Mouse (Mus musculus) kidney, adult 9 months (tissue): ENCODE data around the gene Chrnb2.
A peak's percentile ranks its signal among the peaks of the same experiment; 100 is the strongest.
"Not testable (repeated sequence)": the region's sequence is repeated elsewhere in the genome, so short reads cannot be mapped to it uniquely, and the experiment has no call there.

Experiments used
- DNase-seq: peaks from one replicate; pipeline ENCODE4 v3.0.0; 2022

Gene Chrnb2

DNA sequence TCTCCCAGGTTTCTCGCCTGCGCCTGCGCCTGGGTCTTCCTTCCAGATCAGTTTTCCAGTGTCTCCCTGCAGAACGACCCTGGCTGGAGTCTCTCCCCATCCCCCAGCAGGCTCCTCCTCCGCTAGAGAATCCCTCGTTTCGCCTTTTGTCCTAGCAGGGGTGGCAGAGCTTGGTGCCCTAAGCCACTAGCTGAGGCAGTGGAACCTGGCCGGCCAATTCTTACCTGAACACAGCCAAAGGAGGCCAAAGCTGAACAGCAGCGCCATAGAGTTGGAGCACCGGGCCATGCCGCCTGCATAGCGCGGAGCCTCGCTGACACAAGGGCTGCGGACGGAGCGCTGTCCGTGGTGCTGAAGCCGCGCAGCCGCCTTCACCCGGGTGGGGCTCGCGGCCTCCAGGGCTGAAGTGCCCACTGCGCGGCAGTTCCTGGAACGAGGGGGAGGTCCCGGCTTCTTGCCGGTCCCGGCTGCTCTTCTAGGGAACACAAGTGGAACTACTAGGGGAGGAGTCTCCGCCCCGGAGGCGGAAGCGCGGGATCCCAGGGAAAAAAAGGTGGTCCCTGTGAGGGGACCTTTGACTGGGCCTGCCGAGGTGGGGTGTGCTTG, at the start of gene Chrnb2:
Gene Chrnb2 (minus strand): TSS at position 514 of the 606 bp plus-strand sequence.
- DNase-seq, result peak; percentile 58

DNA sequence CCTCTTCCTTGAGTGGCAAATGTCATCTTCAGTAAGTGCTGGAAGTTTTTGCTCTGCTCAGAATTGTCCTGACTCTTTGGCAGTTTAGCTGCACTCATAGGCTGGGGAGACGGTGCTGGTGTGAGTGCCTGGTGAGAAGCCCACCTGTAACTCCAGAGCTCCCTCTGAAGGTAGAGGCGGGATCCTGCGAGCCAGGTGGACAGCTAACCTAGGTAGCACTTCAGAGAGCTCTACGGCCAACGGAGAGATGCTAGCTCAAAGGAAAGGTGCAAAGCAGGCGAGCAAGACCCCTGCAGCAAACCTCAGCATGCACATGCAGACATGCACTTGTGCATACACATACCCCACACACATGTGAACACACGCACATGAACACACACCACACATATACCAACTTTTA, 49.6 kb upstream of the Chrnb2 start:
- DNase-seq, result no peak

DNA sequence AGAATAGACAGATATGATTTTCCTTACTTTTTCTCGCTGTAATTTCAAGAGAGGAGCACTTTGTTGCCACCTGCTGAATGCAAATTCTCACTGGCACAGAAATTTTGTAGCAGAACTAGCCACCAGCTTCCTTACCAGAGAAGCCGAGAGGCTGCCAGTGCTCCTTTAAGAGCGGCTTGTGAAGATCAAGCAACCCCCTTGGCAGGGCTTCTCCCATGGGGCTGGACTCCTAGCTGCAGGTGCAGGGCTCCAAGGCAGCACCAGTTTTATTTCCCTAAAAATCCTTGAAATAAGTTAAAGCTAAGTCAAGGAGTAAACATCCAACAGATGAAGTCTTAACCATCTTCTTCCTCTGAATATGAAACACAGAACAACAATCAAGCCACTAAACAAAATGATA, 47.7 kb upstream of the Chrnb2 start:
- no peak for DNase-seq

DNA sequence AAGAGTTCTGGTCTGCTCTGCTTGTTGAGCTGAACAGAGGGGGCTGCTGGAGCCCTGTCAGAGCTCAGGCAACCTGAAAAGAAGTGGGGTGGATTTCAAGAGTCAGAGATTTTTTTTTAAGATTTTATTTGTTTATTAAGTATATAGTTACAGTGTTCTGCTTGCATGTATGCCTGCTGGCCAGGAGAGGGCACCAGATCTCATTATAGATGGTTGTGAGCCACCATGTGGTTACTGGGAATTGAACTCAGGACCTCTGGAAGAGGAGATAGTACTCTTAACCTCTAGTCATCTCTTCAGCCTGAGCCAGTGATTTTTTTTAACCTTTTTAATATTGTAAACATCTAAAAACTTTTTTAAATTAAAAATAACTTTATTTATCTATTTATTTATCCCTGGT, 46.4 kb upstream of the Chrnb2 start:
- DNase-seq, result no peak

DNA sequence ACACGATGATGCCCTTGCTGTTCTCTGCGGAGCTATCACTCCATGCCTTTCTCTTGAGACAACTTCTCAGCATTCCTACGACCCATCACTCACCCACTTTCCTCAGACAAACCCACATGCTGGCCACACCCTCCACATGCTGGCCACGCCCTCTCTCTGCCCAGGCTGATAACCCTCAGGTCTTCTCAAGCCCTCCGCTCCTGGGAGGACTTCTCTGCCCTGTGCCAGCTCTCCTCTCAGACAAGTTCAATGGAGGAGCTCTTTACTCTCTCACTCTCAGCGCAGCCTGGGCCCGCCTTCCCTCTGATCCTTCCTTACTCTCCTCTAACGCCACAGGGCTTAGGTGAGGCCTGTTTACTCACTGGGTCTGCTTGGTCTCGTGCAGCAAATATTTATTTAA, 44.2 kb upstream of the Chrnb2 start:
- DNase-seq, result no peak

DNA sequence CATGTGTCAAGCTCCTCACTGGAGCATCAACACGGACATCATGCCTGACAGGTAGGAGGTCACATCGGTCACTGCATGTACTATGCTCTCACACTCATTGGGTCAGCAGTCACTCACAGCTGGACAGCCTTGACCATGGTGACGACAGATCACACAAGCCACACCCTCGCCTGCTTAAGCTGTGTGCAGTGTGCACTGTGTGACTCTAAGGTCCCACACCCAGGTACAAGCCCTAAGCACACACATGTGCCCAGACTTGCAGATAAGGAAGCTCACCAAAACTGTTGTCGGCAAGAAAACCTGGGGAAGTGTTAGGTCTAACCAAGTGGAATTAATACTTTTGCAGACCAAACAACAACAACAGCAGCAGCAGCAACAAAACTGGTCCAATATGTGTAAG, 43.4 kb upstream of the Chrnb2 start:
- no peak for DNase-seq

DNA sequence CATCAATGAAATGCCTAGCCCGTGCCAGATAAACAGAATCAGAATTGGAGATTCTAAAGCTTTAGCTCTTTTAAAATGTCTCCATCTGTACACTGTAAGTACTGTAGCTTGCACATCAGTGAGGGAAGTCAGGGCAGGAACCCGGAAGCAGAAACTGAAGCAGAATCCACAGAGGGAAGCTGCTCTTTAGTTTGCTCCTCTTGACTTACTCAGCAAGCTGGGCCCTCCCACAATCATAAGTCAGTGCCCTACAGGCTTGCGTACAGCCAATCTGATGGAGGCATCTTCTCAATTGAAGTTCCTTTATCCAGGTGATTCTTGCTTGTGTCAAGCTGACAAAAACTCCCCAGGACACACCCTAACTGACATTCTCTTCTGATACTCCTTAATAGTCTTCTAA, 42.7 kb upstream of the Chrnb2 start:
- no peak for DNase-seq

DNA sequence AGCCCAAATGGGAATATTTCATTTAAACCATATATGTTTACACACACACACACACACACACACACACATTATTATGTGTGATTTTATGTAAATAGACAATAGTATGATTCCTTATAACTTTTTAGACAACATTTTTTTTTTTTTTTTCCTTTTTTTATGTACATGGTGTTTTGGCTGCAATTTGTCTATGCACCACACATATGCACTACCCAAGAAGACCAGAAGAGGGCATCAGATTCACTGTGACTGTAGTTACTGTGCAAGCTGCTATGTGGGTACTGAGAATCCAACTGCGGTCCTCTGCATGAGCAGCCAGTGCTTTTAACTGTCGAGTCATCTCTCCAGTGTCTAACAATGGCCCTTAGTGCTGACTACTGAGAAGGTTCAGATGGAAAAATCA, 42.3 kb upstream of the Chrnb2 start:
- no peak for DNase-seq

DNA sequence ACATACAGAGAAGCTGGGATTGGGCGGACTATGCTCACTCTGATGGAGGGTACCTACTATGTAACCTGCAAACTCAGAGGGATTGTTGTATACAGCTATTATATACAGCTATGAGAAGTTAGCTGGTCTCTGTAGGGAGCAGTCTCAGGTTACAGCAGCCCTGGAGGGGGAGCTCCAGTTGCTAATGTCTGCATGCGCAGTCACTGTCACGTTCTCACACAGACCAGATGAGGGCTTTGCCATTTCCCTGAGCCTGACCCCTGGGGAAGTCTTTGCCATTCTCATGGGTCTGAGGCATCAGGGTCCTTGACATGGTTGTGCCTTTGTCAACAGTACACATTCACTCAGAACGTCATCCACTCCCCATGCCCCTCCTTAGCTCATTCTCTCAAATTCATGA, 40.7 kb upstream of the Chrnb2 start:
- no peak for DNase-seq

DNA sequence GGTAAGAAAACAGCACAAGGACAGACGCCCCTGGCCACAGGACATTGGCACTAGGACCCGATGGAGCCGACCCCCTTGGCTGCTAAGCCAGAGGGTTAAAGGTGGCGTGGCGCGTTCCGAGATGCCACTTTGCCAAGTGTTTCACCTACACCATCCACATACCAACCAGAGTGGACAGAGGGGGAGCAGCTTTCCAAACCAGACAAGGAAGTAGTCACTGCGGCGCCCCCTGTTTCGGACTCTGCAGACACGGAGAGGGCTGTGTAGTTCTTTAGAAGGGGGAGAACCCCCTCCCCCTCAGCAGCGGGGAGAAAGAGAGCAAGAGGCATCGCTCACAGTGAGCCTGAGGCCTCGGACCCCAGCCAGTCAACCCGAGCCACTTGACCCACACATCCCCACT, 38.4 kb upstream of the Chrnb2 start:
- DNase-seq, result no peak

DNA sequence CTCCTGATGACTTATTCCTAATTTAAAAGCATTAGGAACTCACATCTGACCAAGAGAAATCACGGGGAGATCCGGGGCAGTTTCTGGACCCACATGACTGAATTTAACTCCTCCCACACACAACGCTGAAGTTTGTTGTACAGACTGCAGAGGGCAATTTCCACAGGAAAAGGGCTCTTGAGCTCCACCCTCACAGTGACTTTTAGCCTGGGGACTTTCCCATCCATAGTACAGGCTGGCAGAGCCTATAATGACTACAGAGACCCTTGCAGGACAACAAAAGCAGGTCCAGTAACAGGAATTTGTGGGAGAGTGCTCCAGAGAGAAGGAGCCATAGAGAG, 37.0 kb upstream of the Chrnb2 start:
- DNase-seq, result peak; percentile 53

DNA sequence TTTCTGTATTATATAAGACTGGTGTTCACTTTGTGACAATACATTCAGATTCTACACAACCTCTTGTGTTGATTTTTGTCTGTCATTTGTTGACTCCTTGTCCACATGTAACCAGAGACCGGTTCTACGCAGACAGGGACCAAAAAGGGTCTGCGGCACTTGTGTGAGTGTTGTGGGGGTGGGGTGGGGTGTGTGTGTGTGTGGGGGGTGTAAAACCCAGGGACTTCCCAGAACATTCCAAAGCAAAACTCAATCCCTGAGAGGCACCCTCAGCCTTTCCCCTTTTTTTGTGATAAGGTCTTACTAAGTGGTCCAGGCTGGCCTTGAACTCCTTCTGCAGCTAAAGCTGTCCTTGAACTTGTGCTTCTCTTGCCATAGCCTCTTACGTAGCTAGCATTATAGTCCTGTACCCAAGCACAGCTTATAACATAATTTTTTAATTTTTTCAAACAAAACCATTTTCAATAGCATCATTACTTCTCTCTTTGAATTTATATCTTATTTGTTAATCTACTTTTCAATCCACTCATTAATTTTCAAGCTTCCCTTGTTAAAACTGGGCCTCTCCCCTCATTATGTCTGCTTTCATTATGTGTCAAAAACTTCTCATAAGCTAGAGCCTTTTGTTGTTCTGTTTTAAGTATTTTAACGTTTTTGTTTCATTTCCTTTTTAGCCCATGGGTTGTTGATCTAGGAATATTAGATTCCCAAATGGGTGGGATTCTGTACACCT, 36.5 kb upstream of the Chrnb2 start:
- DNase-seq, result no peak

DNA sequence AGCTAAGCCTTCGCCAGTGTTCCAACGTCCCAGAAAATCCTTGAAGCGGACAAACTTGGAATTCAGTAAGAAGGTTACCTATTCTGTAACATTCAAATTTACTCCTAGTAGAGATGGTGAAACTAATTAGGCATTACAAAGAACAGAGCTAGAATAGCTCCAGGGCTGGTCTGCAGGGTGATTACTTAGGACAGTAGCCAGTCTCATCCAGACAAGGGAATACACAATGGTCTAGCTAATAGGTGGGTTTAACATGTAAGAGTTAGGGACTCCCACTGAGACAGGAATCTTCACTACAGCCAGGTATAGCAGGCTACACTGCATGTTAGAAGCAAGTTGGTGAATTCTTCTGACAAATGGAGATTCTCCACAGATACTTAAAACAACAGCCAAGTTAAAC, 35.6 kb upstream of the Chrnb2 start:
- DNase-seq, result not testable (repeated sequence)

DNA sequence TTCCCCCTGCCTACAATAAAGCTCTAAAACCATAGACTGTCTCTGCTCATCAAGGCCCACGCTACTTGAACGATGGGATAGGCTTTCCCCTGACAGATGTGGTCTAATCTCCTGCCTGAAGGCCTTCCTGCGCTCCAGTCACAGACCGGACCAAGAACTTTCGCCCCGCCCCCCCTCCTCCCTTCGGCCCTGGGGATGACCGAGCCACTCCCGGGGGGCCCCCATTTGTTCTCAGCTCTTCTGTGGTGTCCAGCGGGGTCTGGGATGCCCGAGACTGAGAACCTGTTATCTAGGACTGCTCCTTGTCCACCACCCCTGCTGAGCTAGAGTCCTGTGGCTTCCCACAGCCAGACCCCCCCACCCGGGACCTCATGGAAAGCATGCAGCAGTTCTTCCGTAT, 35.0 kb upstream of the Chrnb2 start:
- DNase-seq, result no peak

DNA sequence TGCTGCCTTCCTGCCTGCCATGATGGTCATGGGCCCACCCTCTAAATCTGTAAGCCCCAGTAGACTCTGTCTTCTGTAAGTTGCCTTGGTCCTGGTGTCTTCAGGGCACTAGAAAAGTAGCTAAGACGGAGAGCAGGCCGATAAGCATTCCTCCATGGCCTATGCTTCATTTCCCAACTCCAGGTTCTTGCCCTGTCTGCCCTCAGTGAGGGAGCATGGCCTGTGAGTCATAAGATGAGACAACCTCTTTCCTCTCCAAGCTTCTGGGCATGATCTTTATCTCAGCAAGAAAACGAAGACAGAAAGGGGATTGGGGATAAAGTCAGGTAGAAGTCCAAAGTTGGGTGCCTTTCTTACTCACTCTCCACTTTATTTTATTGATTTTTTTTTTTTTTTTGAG, 34.1 kb upstream of the Chrnb2 start:
- no peak for DNase-seq

DNA sequence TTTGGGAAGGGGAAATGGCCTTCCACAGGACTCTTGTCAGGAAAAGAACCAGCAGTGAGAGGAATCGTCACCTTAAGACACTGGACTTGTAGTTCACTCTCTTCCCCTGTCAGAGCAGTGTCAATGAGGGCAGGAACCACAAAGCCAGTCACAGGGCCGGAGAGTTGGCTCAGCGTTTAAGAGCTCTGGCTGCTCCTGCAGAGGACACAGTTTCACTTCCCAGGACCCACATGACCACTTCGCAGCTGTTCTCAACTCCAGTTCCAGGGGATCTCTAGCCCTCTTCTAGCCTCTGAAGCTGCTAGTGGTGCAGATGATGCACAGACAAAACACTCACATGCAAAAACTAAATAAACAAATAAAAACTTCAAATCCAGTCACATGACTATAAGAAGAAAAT, 31.9 kb upstream of the Chrnb2 start:
- DNase-seq, result peak; percentile 18

DNA sequence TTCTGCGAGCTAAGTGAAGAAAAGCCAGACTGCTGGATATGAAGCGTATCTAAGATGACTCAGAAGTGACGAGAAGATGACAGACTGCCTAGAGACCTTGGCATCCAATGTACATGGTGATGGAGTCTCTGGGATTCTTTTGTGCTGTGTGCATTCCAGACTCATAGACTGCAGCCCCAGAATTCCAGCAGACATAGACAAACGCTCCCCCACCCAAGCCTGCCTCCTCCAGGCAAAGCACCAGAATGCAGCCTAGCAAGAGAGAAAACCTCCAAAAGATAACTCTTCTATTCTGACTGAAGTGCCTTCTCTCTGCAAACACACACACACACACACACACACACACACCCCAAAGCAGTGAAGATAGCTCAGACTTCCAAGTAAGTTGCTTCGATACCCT, 31.3 kb upstream of the Chrnb2 start:
- no peak for DNase-seq

DNA sequence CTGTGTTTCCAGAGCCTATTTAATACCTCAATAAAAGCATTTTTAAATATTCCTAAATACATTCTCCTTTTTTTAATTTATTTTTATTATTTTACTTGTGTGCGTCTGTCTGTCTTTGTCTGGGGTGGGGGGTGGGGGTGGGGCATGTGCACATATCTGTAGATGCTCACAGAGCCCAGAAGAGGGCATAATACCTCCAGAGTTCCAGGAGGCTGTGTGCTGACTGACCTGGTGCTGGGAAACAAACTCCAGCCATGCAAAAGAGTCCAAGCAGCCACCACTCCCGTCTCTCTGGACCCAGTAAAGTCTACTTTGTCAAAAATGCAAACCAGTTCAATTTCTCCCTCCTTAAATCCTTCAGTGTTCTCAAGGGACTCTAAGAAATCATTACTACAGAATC, 30.2 kb upstream of the Chrnb2 start:
- no peak for DNase-seq

DNA sequence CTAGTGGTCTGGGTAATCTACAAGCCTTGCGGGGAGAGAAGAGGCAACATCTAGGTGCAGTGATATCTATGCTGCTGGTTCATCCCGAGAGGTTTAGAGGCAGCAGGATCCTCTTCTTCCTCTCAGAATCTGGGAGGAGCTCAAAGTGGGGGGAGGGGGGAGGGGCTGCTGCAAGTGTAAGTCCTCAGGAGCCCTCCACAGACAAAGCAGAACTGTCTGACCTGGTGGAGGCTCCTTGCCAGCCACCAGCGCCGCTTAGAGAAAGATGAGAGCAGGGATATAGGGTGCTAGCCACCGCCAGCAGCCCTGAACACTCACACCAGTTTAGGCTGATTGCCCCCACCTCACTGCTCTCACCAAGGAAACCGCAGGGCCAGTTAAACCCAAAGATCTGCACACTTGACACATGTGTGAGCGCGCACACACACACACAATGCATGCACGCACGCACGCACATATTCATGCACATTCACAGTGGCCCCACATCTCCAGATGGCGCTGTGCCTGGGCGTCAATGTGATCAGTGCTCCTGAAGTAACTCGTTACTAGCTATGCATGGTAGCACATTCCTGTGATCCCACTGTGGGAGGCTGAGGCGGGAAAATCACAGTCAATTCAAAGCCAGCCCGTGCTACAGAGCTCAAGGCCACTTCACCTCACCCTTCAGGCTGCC, 24.4 kb upstream of the Chrnb2 start:
- DNase-seq, result no peak

DNA sequence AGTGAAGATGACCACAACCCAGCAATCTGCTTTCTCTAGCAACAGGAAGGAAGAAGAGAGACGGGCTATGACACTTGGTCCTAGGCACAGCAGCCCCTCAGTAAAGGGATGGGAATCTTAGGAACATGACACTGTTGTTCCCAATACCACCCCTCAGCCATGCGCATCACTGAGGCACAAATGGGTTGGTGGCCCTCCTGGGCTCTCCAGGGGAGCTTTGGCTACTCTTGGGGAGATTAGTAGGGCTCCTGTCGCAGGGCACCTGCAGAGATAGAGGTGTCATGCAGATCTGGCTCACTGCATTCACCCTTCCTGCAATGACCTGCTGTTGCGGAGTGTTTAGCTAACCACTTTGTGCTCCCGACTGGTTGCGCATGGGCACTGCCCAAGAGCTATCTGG, 21.8 kb upstream of the Chrnb2 start:
- DNase-seq, result no peak

DNA sequence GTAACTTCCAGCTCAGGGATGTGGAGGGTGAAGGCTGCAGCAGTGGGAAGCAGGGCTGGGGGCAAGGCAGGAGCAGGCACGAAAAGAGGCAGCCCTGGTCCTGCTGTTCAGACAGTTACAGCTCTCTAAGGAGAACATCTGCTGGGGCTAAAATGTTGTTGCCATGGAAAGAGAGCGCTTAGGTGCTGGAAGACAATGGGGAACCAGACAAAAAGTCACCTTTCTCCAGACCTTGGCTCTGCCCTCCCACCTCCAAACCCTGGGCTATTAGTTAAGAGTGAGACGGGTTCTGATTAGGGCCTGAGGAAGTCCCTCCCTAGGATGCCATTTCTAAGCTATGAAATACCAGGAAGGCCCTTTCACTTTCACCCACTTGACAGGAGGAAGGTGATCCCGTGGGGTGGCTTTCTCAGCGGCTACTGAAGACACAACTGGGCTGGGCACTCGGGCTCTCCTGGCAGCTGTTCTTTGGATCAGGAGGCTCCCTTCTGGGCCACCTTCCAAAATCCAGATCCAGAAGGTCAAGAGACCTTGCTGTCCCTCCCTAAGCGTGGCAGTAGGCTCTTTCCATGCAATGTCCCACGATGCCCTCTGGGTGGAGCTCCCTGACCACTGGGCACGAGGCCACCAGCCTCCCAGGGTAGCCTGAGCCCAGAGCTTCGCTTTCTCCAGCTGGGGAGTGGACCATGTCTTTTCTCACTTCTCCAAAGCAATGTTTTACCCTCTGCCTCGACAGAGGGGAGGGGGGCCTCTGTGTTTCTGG, 20.7 kb upstream of the Chrnb2 start:
- DNase-seq, result peak; percentile 93

DNA sequence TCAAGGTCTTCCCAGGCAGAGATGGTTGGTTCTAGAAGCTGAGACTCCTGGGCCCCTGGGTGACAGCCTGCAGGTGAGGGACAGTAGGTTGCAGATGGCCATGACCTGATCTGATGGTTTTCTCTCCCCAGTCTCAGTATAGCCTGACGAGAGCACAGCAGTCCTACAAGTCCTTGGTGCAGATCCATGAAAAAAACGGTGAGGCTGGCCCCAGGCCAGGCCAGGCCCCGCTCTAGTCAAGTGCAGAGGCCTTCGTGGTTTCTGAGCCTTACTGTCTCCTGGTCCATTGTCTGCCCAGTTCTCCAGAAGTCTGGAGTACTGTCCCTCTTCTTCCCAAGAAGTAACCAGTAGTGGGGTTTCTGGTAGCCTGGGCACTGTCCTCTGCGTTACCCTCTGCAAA, 17.2 kb upstream of the Chrnb2 start:
- no peak for DNase-seq

DNA sequence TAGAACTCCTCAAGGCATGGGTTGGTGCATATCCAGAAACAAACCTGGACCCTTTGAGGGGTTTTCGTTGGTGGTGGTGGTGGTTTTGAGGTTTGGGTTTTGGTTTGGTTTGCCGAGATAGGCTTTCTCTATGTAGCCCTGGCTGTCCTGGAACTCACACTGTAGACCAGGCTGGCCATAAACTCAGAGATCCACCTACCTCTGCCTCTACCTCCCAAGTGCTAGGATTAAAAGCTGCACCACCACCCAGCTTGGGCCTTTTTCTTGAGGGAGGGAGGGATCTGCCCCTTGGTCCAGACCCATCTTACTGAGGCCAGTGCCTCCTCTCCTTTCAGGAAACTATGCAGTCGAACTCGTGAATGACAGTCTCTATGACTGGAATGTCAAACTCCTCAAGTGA, 15.7 kb upstream of the Chrnb2 start:
- DNase-seq, result no peak

DNA sequence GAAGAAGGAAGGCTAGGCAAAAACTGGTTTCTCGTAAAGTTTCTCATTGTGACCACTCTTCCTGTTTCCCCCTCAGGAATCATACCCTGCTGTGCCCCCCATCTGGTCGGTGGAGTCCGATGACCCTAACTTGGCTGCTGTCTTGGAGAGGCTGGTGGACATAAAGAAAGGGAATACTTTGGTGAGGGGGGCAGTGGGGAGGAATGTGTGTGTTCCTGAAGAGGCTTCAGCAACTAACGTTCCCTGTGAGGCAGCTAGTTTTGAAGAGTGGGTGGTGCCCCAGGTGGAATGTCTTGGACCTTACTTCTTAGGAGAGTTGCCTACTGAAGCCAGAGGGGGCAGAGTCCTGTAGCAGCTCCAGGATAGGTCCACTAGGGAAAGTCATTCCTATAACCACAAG, 11.6 kb upstream of the Chrnb2 start:
- DNase-seq, result peak; percentile 17
